Mouse (Mus musculus) ES-E14 (cell line): ENCODE measurements around the gene Efl1.

Experiments used
- CHD2 ChIP-seq: IDR thresholded peaks from 2 replicates; pipeline ENCODE4 v1.6.1; 2014; ENCODE audit warnings: mild to moderate bottlenecking, low read depth, low read length, inconsistent platforms
- HCFC1 ChIP-seq: IDR thresholded peaks from 2 replicates; pipeline ENCODE4 v1.6.1; 2012; ENCODE audit warnings: low read length, inconsistent platforms, borderline replicate concordance; ENCODE audit not compliant: insufficient read depth
- MAFK ChIP-seq: IDR thresholded peaks from 2 replicates; pipeline ENCODE4 v1.6.1; 2014; ENCODE audit warnings: mild to moderate bottlenecking, low read depth, low read length, inconsistent platforms; ENCODE audit not compliant: insufficient read depth
- ZC3H11A ChIP-seq: IDR thresholded peaks from 2 replicates; pipeline ENCODE4 v1.6.1; 2012; ENCODE audit warnings: low read depth, mild to moderate bottlenecking, inconsistent platforms, low read length, borderline replicate concordance
- ZNF384 ChIP-seq: IDR thresholded peaks from 2 replicates; pipeline ENCODE4 v1.6.1; 2012; ENCODE audit warnings: low read depth, low read length, inconsistent platforms

GRCm38 (mm10) chr7:82783071-82783470, 134.7 kb downstream of the Efl1 start:
- TF ChIP-seq ZNF384 (no peak), CHD2 (no peak), MAFK (no peak), ZC3H11A (no peak), HCFC1 (no peak)
